Mouse (Mus musculus): Measurements from ENCODE around the gene Rasgrf1. TPM values are rescaled to one million over a fixed set of nuclear protein-coding genes. Genes with fewer than 3 reads are reported as not detected.

The Rasgrf1 gene
- polyA plus RNA-seq, 1 experiment = 0.32 TPM

DNA sequence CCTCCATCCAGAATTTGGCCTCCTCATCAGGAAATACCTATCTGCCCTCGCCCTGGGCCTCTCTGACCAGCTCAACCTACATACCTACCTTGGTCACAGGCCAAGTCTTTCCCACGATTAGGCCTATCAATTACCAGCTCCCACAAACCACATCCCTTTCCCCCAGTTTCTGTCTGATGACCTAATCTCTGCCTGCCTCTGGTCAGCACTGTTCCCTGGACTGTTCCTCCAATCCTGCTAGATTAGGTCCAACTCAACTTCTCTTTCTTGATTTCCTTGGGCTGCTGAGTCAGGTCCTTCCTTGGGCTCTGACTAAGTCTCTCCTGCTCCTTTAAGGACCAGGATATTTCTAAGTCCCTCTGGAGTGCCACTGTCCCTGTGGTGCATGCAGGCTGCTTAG lies 157.6 kb downstream of the Rasgrf1 start:
- TF ChIP-seq POLR2A (IDR thresholded peaks at IDR 0.05; ENCODE audit: low read depth, low read length) = no peak
- TF ChIP-seq CTCF (IDR thresholded peaks at IDR 0.05; ENCODE audit: borderline replicate concordance, insufficient read depth, low read length) = no peak
- Histone ChIP-seq H3K4me1 (ENCODE audit: control insufficient read depth, insufficient read depth, low read length) (no peaks in the 10 kb centered on the region), H3K4me3 (ENCODE audit: insufficient read depth, low read length) (no peak overlapping the region), H3K27ac (ENCODE audit: insufficient read depth, low read length) (no peak overlapping the region)

DNA sequence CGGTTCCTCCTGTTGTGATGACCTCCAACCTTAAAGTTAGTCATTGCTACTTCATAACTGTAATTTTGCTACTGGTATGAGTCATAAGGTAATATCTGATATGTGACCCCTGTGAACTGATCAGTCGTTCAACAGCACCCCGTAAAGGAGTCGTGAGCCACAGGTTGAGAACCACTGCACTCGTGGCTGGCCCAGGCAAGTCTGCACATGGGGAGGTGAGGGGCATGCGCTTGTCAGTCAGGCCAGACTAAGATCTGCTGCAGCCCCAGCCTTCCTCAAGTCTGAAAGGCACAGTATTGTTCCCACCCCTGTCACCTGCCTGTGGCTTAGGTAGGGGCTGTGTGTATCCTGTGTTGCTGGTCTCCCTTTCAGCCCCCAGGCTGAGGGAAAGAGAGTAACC lies 159.1 kb downstream of the Rasgrf1 start:
- Histone ChIP-seq H3K4me1 (ENCODE audit: control insufficient read depth, insufficient read depth, low read length) (no peaks in the 10 kb centered on the region), H3K27ac (ENCODE audit: insufficient read depth, low read length) (no peak overlapping the region), H3K4me3 (ENCODE audit: insufficient read depth, low read length) (no peak overlapping the region)
- no peak for TF ChIP-seq POLR2A (IDR thresholded peaks at IDR 0.05; ENCODE audit: low read depth, low read length)
- TF ChIP-seq CTCF (IDR thresholded peaks at IDR 0.05; ENCODE audit: borderline replicate concordance, insufficient read depth, low read length) = no peak

DNA sequence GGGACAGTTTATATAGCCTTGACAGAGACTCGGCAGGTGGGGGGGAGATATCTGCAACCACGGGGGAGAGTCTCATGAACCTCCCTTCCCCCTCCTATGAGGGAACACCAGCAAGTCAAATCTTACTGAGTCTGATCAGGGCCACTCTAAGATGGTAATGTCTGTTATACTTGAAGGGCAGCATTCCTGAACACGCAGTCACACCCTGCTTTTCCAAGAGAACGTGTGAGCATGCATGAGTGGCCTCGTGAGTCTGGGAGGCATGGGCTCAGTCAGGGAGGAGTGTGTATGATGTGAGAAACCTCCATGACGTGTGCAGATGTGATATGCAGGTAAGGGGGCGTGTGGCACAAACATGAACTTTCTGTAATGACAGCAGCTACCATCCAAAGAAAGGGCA lies 159.8 kb downstream of the Rasgrf1 start:
- H3K27ac ChIP-seq (ENCODE audit: insufficient read depth, low read length) = no peak overlapping the region
- TF ChIP-seq POLR2A (IDR thresholded peaks at IDR 0.05; ENCODE audit: low read depth, low read length) (no peak), CTCF (IDR thresholded peaks at IDR 0.05; ENCODE audit: borderline replicate concordance, insufficient read depth, low read length) (no peak)
- H3K4me3 ChIP-seq (ENCODE audit: insufficient read depth, low read length) = no peak overlapping the region

DNA sequence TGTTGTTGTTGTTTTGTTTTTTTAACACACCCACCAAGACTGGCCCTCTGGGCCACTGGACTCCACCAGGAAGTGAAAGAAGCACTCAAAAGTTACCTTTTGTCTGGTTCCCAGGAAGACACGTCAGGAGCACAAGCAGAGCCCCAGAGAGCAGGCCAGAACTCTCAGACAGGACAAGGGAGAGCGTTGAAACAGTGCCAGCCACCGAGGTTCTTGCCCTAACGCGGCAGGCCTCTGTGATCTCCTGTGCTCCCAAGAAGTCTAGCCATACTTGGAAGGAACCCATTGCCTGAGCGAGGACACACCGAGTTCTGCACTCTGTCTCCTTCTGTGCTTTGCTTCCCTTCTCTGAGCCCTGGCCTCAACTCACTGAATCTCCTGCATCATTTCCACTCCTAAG lies 160.5 kb downstream of the Rasgrf1 start:
- TF ChIP-seq POLR2A (IDR thresholded peaks at IDR 0.05; ENCODE audit: low read depth, low read length) = no peak
- no peak for TF ChIP-seq CTCF (IDR thresholded peaks at IDR 0.05; ENCODE audit: borderline replicate concordance, insufficient read depth, low read length)
- H3K27ac ChIP-seq (ENCODE audit: insufficient read depth, low read length) = no peak overlapping the region
- no peak overlapping the region for H3K4me3 ChIP-seq (ENCODE audit: insufficient read depth, low read length)
- H3K4me1 ChIP-seq (ENCODE audit: control insufficient read depth, insufficient read depth, low read length) = no peaks in the 10 kb centered on the region

More for the DNA sequence above, 159.8 kb downstream of the Rasgrf1 start:
- no peaks in the 10 kb centered on the region for H3K4me1 ChIP-seq (ENCODE audit: control insufficient read depth, insufficient read depth, low read length)

DNA sequence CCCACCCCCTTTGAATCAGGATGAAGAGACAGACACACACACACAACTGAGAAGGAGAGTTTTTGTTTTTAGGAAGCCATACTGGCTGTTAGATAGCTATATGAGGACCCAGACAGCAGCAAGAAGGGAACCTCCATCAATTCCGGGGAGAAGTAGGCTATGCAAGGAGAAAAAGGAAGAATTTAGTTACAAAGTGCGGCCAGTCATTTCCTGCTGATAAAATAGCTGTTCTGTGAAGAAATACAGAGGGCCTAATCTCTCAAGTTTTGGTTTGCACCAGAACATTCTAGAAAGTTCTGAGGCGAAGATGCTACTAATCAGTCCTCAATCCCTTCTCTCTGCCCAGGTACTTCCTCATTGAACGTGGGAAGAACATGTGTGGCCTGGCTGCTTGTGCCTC lies 165.6 kb downstream of the Rasgrf1 start:
- Histone ChIP-seq H3K4me1 (ENCODE audit: control insufficient read depth, insufficient read depth, low read length) (no peaks in the 10 kb centered on the region), H3K4me3 (ENCODE audit: insufficient read depth, low read length) (no peak overlapping the region), H3K27ac (ENCODE audit: insufficient read depth, low read length) (no peak overlapping the region)
- no peak for TF ChIP-seq CTCF (IDR thresholded peaks at IDR 0.05; ENCODE audit: borderline replicate concordance, insufficient read depth, low read length)
- TF ChIP-seq POLR2A (IDR thresholded peaks at IDR 0.05; ENCODE audit: low read depth, low read length) = no peak

DNA sequence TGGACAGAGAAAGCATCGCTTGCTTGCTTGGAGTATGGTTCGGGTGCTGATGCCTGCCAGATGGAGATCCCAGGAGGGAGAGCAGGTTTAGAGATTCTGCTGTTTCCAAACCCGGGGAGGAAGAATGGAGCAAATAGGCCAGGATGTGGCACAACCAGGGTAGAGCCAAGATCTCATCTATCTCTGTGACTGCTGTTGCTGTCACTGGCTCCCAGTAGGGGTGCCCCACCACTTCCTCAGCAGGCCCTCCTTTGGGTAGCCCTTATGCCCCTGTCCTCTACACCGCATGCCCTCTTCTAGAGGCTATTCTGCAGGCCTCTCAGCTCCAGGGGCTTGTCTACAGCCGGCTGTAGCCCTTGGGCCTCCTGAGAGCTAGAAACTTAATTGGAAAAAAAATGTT lies 166.4 kb downstream of the Rasgrf1 start:
- H3K4me3 ChIP-seq (ENCODE audit: insufficient read depth, low read length) = no peak overlapping the region
- H3K4me1 ChIP-seq (ENCODE audit: control insufficient read depth, insufficient read depth, low read length) = no peaks in the 10 kb centered on the region
- H3K27ac ChIP-seq (ENCODE audit: insufficient read depth, low read length) = no peak overlapping the region
- TF ChIP-seq CTCF (IDR thresholded peaks at IDR 0.05; ENCODE audit: borderline replicate concordance, insufficient read depth, low read length) (no peak), POLR2A (IDR thresholded peaks at IDR 0.05; ENCODE audit: low read depth, low read length) (no peak)

Other genes with a start within 250 kb of the Rasgrf1 start
- gene Tmed3, start 204.8 kb upstream of the Rasgrf1 start, polyA plus RNA-seq (2011; ENCODE audit: insufficient read length, low read depth, missing spikeins) = 119 and 129 TPM in 2 replicates
- gene Ankrd34c, start 171.4 kb upstream of the Rasgrf1 start, polyA plus RNA-seq (2011; ENCODE audit: insufficient read length, low read depth, missing spikeins) = not detected in 2 replicates
- 36.1 and 53.7 TPM in 2 replicates for gene Ctsh, start 144.2 kb downstream of the Rasgrf1 start, polyA plus RNA-seq (2011; ENCODE audit: insufficient read length, low read depth, missing spikeins)
- gene Morf4l1, start 204.9 kb downstream of the Rasgrf1 start, polyA plus RNA-seq (2011; ENCODE audit: insufficient read length, low read depth, missing spikeins) = 546 and 660 TPM in 2 replicates